Mouse (Mus musculus): ENCODE results near the gene 2610318N02Rik.

- TF ChIP-seq CTCF (IDR thresholded peaks at IDR 0.05; ENCODE audit: extremely low read depth, insufficient read depth, low read length) (no peak), POLR2A (IDR thresholded peaks at IDR 0.05; ENCODE audit: extremely low read depth, insufficient read depth, low read length) (no peak)
Observed at GRCm38 (mm10) chr16:17104600-17104999, 20.4 kb downstream of the 2610318N02Rik start.

Data from cortical plate, adult 2 months (tissue).